Mouse (Mus musculus) gastrocnemius, adult 18-20 months (tissue): Measurements from ENCODE around the gene Snx21. TPM values are rescaled to one million over a fixed set of nuclear protein-coding genes. Genes with fewer than 3 reads are reported as not detected.
A peak's percentile ranks its signal among the peaks of the same experiment; 100 is the strongest.

Source experiments
- DNase-seq: peaks from one replicate; pipeline ENCODE4 v3.0.0; 2021; ENCODE audit warnings: low spot score
- total RNA-seq, 2 experiments: library from RNA; stranded (reverse); gene quantifications; 2 replicates each; pipeline ENCODE4 v1.2.3; 2021

Snx21 gene
- total RNA-seq, 2 experiments from 2014 or later: 20.0 to 24.3 TPM

GRCm38 (mm10) chr2:164825521-164825920 lies 39.9 kb downstream of the Snx21 start:
- DNase-seq: no peak

- no peak for DNase-seq
Measured at GRCm38 (mm10) chr2:164827146-164827850, 41.7 kb downstream of the Snx21 start.

GRCm38 (mm10) chr2:164828437-164828836 lies 42.8 kb downstream of the Snx21 start, which contains the start of gene Spata25:
Gene Spata25 (minus strand): TSS chr2:164828537.
- no peak for DNase-seq

- no peak for DNase-seq
Measured at GRCm38 (mm10) chr2:164829090-164829489, 43.5 kb downstream of the Snx21 start.

GRCm38 (mm10) chr2:164831029-164831428 lies 45.4 kb downstream of the Snx21 start:
- no peak for DNase-seq

GRCm38 (mm10) chr2:164832032-164832747 lies 46.6 kb downstream of the Snx21 start:
- DNase-seq: peak; percentile 10

GRCm38 (mm10) chr2:164832748-164833301 lies 47.2 kb downstream of the Snx21 start, which contains the start of gene Ctsa:
Gene Ctsa (plus strand): TSS chr2:164832873.
- DNase-seq: peak; percentile 83

GRCm38 (mm10) chr2:164833314-164833959 lies 47.8 kb downstream of the Snx21 start, which contains the start of gene Neurl2:
Gene Neurl2 (minus strand): TSS chr2:164833456.
- peak; percentile 91 for DNase-seq

GRCm38 (mm10) chr2:164834531-164834930 lies 48.9 kb downstream of the Snx21 start:
- peak; percentile 13 for DNase-seq

GRCm38 (mm10) chr2:164835164-164835563 lies 49.5 kb downstream of the Snx21 start:
- no peak for DNase-seq

Other genes starting within 250 kb of the Snx21 start
- gene Wfdc2, start 223.4 kb upstream of the Snx21 start, total RNA-seq: not detected
- gene Spint3, start 212.4 kb upstream of the Snx21 start, total RNA-seq: not detected
- gene Wfdc6a, start 200.4 kb upstream of the Snx21 start, total RNA-seq: not detected
- not detected for gene Eppin, start 192.2 kb upstream of the Snx21 start, total RNA-seq
- not detected for gene Wfdc6b, start 172.3 kb upstream of the Snx21 start, total RNA-seq
- not detected for gene Wfdc8, start 172.2 kb upstream of the Snx21 start, total RNA-seq
- not detected for gene Wfdc16, start 147.0 kb upstream of the Snx21 start, total RNA-seq
- gene Wfdc10, start 129.8 kb upstream of the Snx21 start, total RNA-seq: not detected
- not detected for gene Wfdc9, start 129.2 kb upstream of the Snx21 start, total RNA-seq
- not detected for gene Wfdc11, start 111.7 kb upstream of the Snx21 start, total RNA-seq
- gene Wfdc13, start 100.7 kb upstream of the Snx21 start, total RNA-seq: not detected
- not detected for gene Spint4, start 87.3 kb upstream of the Snx21 start, total RNA-seq
- not detected for gene Spint5, start 70.5 kb upstream of the Snx21 start, total RNA-seq
- not detected for gene Wfdc3, start 39.9 kb upstream of the Snx21 start, total RNA-seq
- gene Dnttip1, start 39.8 kb upstream of the Snx21 start, total RNA-seq: 10 to 100 TPM; 15.7 to 20.7 TPM
- gene Ube2c, start 15.9 kb upstream of the Snx21 start, total RNA-seq: under 1 TPM; 0.41 to 0.50 TPM
- over 10,000 TPM; 18,106 to 19,583 TPM for gene Tnnc2, start 5.9 kb upstream of the Snx21 start, total RNA-seq
- 1 to 10 TPM; 8.0 to 8.2 TPM for gene Acot8, start 19.1 kb downstream of the Snx21 start, total RNA-seq
- gene Zswim3, start 19.3 kb downstream of the Snx21 start, total RNA-seq: 1 to 10 TPM; 1.5 TPM
- 1 to 10 TPM; 5.6 to 5.8 TPM for gene Zswim1, start 36.9 kb downstream of the Snx21 start, total RNA-seq
- gene Spata25, start 42.7 kb downstream of the Snx21 start, total RNA-seq: not detected
- 10 to 100 TPM; 51.3 to 55.9 TPM for gene Ctsa, start 47.0 kb downstream of the Snx21 start, total RNA-seq
- gene Neurl2, start 47.6 kb downstream of the Snx21 start, total RNA-seq: 10 to 100 TPM; 37.2 to 41.0 TPM
- 10 to 100 TPM; 12.5 to 21.8 TPM for gene Pltp, start 71.9 kb downstream of the Snx21 start, total RNA-seq
- 10 to 100 TPM; 26.3 to 28.6 TPM for gene Pcif1, start 93.5 kb downstream of the Snx21 start, total RNA-seq
- 1 to 10 TPM; 7.4 to 8.4 TPM for gene Zfp335, start 125.9 kb downstream of the Snx21 start, total RNA-seq
- gene Mmp9, start 155.0 kb downstream of the Snx21 start, total RNA-seq: under 1 TPM; 0.43 to 0.85 TPM
- gene Slc12a5, start 175.0 kb downstream of the Snx21 start, total RNA-seq: under 1 TPM; 0.40 to 0.55 TPM
- gene Ncoa5, start 249.0 kb downstream of the Snx21 start, total RNA-seq: 10 to 100 TPM; 11.1 to 11.7 TPM